Mouse (Mus musculus): ENCODE measurements around the gene Mylk. TPM values are rescaled to one million over a fixed set of nuclear protein-coding genes. Genes with fewer than 3 reads are reported as not detected.

The Mylk gene
- polyA plus RNA-seq, 1 experiment from 2014 or later: 5.5 TPM

DNA sequence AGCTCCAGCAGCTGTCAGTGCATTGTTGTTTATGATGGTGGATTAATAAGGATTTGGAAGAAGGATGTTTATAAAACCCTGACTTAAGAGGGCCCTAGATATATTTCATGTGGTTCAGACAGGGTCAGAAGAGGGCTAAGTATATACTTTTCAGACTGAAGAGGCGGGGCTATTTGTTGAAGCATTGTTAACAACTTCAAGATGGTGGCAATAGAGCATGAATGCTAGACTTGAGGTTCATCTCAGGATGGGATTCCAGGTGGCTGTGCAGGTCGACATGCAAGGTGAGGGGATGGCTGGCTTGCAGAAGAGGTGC lies 240.0 kb downstream of the Mylk start:
- no peaks in the 10 kb centered on the region for H3K36me3 ChIP-seq (replicated peaks)
- peaks cover 3% of the 10 kb centered on the region; the same call in 1 of the 2 replicates for H3K4me1 ChIP-seq
- H3K9me3 ChIP-seq: no peaks in the 10 kb centered on the region
- ATAC-seq (ENCODE audit: low FRiP score): no peak
- H3K27me3 ChIP-seq: no peaks in the 10 kb centered on the region
- H3K4me2 ChIP-seq: no peak overlapping the region
- no peak overlapping the region for H3K27ac ChIP-seq
- 88% methylated on average over 2 of the region's 2 CpGs for WGBS
- no peak overlapping the region for H3K4me3 ChIP-seq (replicated peaks)
- no peak overlapping the region for H3K9ac ChIP-seq

DNA sequence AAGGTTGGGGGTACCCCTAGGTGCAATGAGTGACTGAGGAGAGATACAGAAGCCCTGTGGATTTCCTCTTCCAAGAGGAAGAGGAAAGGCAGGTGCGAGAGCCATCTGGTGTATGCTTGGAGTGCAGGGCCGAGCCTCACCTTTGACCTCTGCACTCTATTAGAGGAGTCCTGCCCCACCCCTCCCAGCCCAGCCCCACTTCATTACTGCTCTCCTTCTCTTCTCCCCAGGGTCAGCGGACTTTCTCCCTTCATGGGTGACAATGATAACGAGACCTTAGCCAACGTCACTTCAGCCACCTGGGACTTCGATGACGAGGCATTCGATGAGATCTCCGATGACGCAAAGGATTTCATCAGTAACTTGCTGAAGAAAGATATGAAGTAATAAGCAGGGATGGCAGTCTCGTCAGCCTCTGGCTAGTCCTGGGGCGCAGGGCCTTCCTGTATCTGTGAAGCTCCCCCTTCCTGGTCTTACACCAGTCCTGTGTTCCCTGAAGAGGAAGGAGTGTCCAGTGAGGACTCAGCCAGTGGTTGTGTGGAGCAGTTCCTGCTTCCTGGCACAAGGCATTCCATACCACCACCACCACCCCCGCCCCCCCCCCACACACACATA lies 241.3 kb downstream of the Mylk start:
- H3K9ac ChIP-seq: no peak overlapping the region
- no peak overlapping the region for H3K27ac ChIP-seq
- no peak for ATAC-seq (ENCODE audit: low FRiP score)
- no peaks in the 10 kb centered on the region for H3K27me3 ChIP-seq
- H3K4me1 ChIP-seq: peaks cover 3% of the 10 kb centered on the region; the same call in 1 of the 2 replicates
- no peak overlapping the region for H3K4me3 ChIP-seq (replicated peaks)
- H3K36me3 ChIP-seq (replicated peaks): no peaks in the 10 kb centered on the region
- 91% methylated on average over 13 of the region's 13 CpGs for WGBS
- H3K4me2 ChIP-seq: no peak overlapping the region
- no peaks in the 10 kb centered on the region for H3K9me3 ChIP-seq

DNA sequence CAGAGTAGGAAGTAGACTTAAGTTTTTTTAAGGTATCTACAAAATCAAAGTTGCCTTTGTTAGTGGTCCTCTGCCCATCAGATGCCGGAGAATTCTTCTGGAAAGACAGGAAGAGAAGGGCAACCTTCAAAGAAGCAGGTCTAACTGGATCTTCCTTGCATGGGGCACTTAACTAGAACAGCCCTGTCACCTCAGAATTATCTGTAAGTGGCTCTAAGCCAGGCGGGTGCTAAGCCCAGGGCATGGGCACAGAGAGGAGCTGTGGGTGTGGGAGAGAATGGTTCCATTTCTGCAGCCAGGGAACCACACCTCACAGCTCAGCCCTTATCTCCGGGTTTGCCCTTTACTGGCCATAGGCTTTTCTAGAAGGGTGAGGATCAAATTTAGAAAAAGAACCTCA lies 246.4 kb downstream of the Mylk start:
- 84% methylated on average over 3 of the region's 3 CpGs for WGBS
- Histone ChIP-seq H3K27ac (no peak overlapping the region), H3K36me3 (replicated peaks) (no peaks in the 10 kb centered on the region), H3K4me3 (replicated peaks) (no peak overlapping the region), H3K9ac (no peak overlapping the region), H3K9me3 (no peaks in the 10 kb centered on the region), H3K4me1 (peaks cover 6% of the 10 kb centered on the region; the same call in 1 of the 2 replicates), H3K4me2 (no peak overlapping the region), H3K27me3 (no peaks in the 10 kb centered on the region)
- no peak for ATAC-seq (ENCODE audit: low FRiP score)

- Histone ChIP-seq H3K27me3 (peaks cover 3% of the 10 kb centered on the region; the same call in 1 of the 2 replicates), H3K4me2 (no peak overlapping the region), H3K4me3 (replicated peaks) (no peak overlapping the region), H3K36me3 (replicated peaks) (no peaks in the 10 kb centered on the region), H3K9ac (no peak overlapping the region), H3K4me1 (peaks cover 6% of the 10 kb centered on the region; the same call in 1 of the 2 replicates), H3K27ac (no peak overlapping the region), H3K9me3 (no peaks in the 10 kb centered on the region)
- 91% methylated on average over 5 of the region's 5 CpGs for WGBS
- ATAC-seq (ENCODE audit: low FRiP score): no peak
These were observed 247.8 kb downstream of the Mylk start for GRCm38 (mm10) chr16:34992854-34993253.

- Histone ChIP-seq H3K4me1 (peaks cover 6% of the 10 kb centered on the region; the same call in 1 of the 2 replicates), H3K27ac (no peak overlapping the region), H3K9me3 (no peaks in the 10 kb centered on the region), H3K36me3 (replicated peaks) (no peaks in the 10 kb centered on the region), H3K4me2 (no peak overlapping the region), H3K9ac (no peak overlapping the region), H3K27me3 (peaks cover 8% of the 10 kb centered on the region), H3K4me3 (replicated peaks) (no peak overlapping the region)
- no peak for ATAC-seq (ENCODE audit: low FRiP score)
- WGBS: 92% methylated on average over 10 of the region's 10 CpGs
These were observed 248.8 kb downstream of the Mylk start for GRCm38 (mm10) chr16:34993694-34994330.

- Histone ChIP-seq H3K27me3 (peaks cover 8% of the 10 kb centered on the region), H3K4me1 (peaks cover 6% of the 10 kb centered on the region; the same call in 1 of the 2 replicates), H3K9ac (no peak overlapping the region), H3K27ac (no peak overlapping the region), H3K36me3 (replicated peaks) (no peaks in the 10 kb centered on the region), H3K4me2 (no peak overlapping the region), H3K9me3 (no peaks in the 10 kb centered on the region), H3K4me3 (replicated peaks) (no peak overlapping the region)
- no peak for ATAC-seq (ENCODE audit: low FRiP score)
- WGBS: 71% methylated on average over 9 of the region's 9 CpGs
These were observed 249.7 kb downstream of the Mylk start for GRCm38 (mm10) chr16:34994641-34995141.

GRCm38 (mm10) chr16:34996133-34996532 lies 251.1 kb downstream of the Mylk start:
- 80% methylated on average over 5 of the region's 5 CpGs for WGBS
- peaks cover 8% of the 10 kb centered on the region for H3K27me3 ChIP-seq
- H3K27ac ChIP-seq: no peak overlapping the region

DNA sequence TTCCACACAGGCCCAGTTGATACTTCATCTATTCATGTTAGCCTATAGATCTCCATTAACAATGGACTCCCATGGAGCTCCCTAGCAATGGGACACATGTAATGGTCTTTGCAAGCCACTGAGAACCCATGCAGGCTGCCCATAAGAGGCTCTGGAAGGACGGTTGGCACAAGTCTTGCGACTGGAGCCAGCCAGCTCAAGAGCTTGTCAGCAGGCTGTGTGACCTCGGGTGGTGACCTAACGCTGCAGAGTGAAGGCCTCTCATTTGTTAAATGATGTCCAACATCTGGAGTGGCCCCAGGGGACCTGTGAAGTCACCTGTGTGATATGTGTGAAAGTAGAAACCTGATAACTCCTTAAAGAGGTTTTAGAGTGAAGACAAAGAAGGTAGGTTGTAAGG lies 252.0 kb downstream of the Mylk start:
- H3K9ac ChIP-seq: no peak overlapping the region
- H3K36me3 ChIP-seq (replicated peaks): no peaks in the 10 kb centered on the region
- no peak overlapping the region for H3K4me2 ChIP-seq
- ATAC-seq (ENCODE audit: low FRiP score): no peak
- no peak overlapping the region for H3K27ac ChIP-seq
- H3K4me3 ChIP-seq (replicated peaks): no peak overlapping the region
- no peaks in the 10 kb centered on the region for H3K9me3 ChIP-seq
- H3K27me3 ChIP-seq: peaks cover 8% of the 10 kb centered on the region
- H3K4me1 ChIP-seq: peaks cover 21% of the 10 kb centered on the region
- 73% methylated on average over 4 of the region's 4 CpGs for WGBS

More at GRCm38 (mm10) chr16:34996133-34996532, 251.1 kb downstream of the Mylk start:
- Histone ChIP-seq H3K4me1 (peaks cover 17% of the 10 kb centered on the region), H3K9ac (no peak overlapping the region), H3K4me3 (replicated peaks) (no peak overlapping the region), H3K36me3 (replicated peaks) (no peaks in the 10 kb centered on the region), H3K4me2 (no peak overlapping the region), H3K9me3 (no peaks in the 10 kb centered on the region)
- no peak for ATAC-seq (ENCODE audit: low FRiP score)

DNA sequence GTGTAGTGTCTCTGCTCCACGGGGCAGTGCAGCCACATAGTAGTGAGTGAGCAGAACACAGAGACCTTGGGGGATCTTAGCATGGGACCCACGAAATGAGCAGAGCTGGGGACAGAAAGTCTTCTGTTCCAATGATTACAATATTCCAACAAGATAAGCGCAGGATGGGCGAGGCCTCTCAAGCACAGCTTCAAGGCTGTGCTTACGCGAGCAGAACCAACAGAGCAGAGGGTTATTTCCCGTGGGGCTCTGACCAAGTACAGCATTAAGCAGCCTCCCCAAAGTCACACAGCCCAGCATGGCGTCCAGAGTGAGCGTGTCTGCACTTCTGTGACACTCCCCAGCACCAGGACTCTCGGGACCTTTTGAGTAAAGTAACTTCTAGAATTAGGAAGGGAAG lies 252.6 kb downstream of the Mylk start:
- no peak for ATAC-seq (ENCODE audit: low FRiP score)
- Histone ChIP-seq H3K36me3 (replicated peaks) (no peaks in the 10 kb centered on the region), H3K9ac (no peak overlapping the region), H3K27ac (no peak overlapping the region), H3K4me3 (replicated peaks) (no peak overlapping the region), H3K4me1 (peaks cover 21% of the 10 kb centered on the region), H3K9me3 (no peaks in the 10 kb centered on the region), H3K4me2 (no peak overlapping the region), H3K27me3 (peaks cover 8% of the 10 kb centered on the region)
- 67% methylated on average over 10 of the region's 10 CpGs for WGBS

DNA sequence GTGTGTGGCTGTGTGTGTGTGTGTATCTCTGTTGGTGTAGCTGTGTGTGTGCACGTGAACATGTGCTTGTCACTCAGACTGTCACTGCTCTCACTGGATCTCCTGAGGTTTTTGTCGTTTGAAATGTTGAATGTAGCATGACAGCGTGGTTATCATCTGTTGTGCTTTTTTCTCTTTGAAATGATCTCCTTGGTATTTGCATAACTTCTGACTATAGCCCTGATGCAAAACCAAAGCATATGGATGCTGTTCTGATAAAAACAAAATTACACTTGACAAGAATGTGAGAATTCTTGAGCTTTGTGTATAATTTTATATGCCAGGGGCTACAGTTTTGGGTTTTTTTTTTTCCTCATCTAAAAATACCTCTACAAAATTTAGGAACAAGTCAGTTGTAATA lies 254.0 kb downstream of the Mylk start:
- Histone ChIP-seq H3K27me3 (peaks cover 8% of the 10 kb centered on the region), H3K9me3 (no peaks in the 10 kb centered on the region), H3K4me1 (peaks cover 21% of the 10 kb centered on the region), H3K9ac (no peak overlapping the region), H3K27ac (no peak overlapping the region), H3K4me2 (no peak overlapping the region), H3K4me3 (replicated peaks) (no peak overlapping the region), H3K36me3 (replicated peaks) (no peaks in the 10 kb centered on the region)
- 75% methylated on average over 3 of the region's 3 CpGs for WGBS
- no peak for ATAC-seq (ENCODE audit: low FRiP score)

- Histone ChIP-seq H3K4me2 (peak overlapping the region; percentile 22; the same call in 1 of the 2 replicates), H3K27me3 (peaks cover 8% of the 10 kb centered on the region), H3K9ac (no peak overlapping the region), H3K27ac (no peak overlapping the region), H3K4me3 (replicated peaks) (no peak overlapping the region), H3K36me3 (replicated peaks) (no peaks in the 10 kb centered on the region), H3K9me3 (no peaks in the 10 kb centered on the region), H3K4me1 (peaks cover 15% of the 10 kb centered on the region)
- ATAC-seq (ENCODE audit: low FRiP score): no peak
- WGBS: 54% methylated on average over 11 of the region's 11 CpGs
These were observed 255.0 kb downstream of the Mylk start for GRCm38 (mm10) chr16:34999986-35000385.

DNA sequence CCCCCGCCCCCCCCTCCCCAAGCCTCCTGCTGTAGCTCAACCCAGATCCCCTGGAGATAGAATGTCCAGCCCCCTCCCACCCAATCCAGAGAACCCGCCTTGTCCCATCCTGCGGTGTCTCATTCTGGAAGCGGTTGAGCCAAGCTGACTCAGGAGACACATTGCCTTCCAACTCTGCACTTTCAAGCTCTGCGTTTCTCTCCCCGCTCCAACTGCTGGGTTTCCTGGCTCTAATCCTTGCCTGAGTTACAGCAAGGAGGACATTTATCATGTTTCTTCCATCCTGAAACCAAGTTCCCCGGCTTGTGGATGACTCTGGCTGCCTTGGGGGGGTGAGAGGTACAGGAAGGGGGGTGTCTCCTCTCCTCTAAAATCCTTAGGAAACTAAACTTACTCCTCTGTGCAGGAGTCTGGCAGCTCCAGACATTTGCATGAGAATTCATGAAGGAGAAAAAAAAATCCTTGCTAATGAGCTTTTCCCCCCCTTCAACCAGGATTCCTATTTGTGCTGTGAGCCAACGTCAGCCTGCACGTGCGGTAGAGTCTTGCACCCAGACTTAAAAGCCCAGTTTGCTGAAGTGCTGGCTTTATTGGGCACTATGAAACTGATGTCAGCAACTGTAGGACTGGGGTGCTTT lies 256.0 kb downstream of the Mylk start:
- no peaks in the 10 kb centered on the region for H3K36me3 ChIP-seq (replicated peaks)
- peaks cover 15% of the 10 kb centered on the region for H3K4me1 ChIP-seq
- no peak overlapping the region for H3K9ac ChIP-seq
- peak overlapping the region; percentile 22 for H3K4me3 ChIP-seq (replicated peaks)
- 5% methylated on average over 10 of the region's 10 CpGs for WGBS
- H3K27ac ChIP-seq: no peak overlapping the region
- ATAC-seq (ENCODE audit: low FRiP score): no peak
- peak overlapping the region; percentile 52 for H3K4me2 ChIP-seq
- no peaks in the 10 kb centered on the region for H3K9me3 ChIP-seq
- peaks cover 8% of the 10 kb centered on the region for H3K27me3 ChIP-seq

Data from forebrain, embryonic 12.5 days (tissue).